Mouse (Mus musculus) sigmoid colon, adult 10 weeks (tissue): ENCODE results near the gene Vmn1r139. TPM values are rescaled to one million over a fixed set of nuclear protein-coding genes. Genes with fewer than 3 reads are reported as not detected.

Source experiments
- polyA plus RNA-seq: library from polyadenylated mRNA; stranded (reverse); fragments of 350-450 nt; fragmentation: Illumina TruSeq; extraction: RNeasy Lipid Tissue Mini Kit (QIAGEN cat#74804); gene quantifications from one replicate; pipeline ENCODE4 v1.2.3, GENCODE M21; 2014; ENCODE audit warnings: low read depth, low replicate concordance

The Vmn1r139 gene
- not detected for polyA plus RNA-seq

GRCm38 (mm10) chr7:22068757-22069156 is at the start of gene Vmn1r139:
TSS of gene Vmn1r139 (plus strand) at chr7:22069057.

GRCm38 (mm10) chr7:22028797-22029196 is 40.1 kb upstream of the Vmn1r139 start, which contains the start of gene Vmn1r138:
TSS of gene Vmn1r138 (minus strand) at chr7:22028897.

DNA sequence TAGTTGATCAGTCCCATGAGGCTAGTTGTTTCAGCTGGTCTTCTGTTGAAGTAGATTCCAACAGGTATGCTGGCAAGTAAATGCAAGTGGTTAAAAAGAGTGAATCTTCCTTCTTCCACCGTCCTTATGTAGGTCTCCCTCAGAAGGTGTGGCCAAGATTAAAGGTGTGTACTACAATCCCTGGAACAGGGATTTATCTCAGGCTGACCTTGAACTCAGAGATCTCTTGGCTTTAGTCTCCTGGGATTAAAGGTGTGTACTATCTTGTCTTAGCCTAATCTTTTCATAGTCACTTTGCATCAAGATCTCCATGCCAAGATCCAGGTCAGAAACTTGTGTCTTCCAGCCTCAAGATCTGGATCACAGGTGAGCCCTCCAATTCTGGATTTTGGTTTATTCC is 12.7 kb upstream of the Vmn1r139 start, which contains the start of gene Gm6176:
TSS of gene Gm6176 (minus strand) at position 101 of the 400 bp plus-strand sequence.

DNA sequence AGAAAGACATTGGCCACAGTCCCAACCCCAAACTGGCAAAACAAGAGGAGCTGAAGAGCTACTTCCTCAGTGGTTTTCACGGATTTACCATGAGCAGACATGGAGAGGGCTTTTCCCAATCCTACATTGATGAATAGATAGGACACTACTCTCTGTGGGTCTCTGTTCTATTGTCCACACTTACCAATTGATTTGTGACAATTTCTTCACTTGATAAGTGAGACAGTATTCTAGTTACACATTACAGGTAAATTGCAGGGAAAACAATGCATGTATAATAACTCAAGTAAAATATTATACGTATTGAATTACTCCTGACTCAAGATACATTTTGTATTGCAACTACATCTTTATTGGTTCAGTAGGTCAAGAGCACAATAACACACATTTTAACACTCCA is 49.3 kb downstream of the Vmn1r139 start, which contains the start of gene Gm16451:
TSS of gene Gm16451 (minus strand) at position 101 of the 400 bp plus-strand sequence.

GRCm38 (mm10) chr7:22134641-22135040 is 65.8 kb downstream of the Vmn1r139 start, which contains the start of gene Gm10666:
TSS of gene Gm10666 (minus strand) at chr7:22134741.

Other genes starting within 250 kb of the Vmn1r139 start
- not detected for gene Vmn1r135, start 236.7 kb upstream of the Vmn1r139 start, polyA plus RNA-seq
- gene Gm5725, start 224.8 kb upstream of the Vmn1r139 start, polyA plus RNA-seq = not detected
- not detected for gene Gm5891, start 147.8 kb upstream of the Vmn1r139 start, polyA plus RNA-seq
- not detected for gene Vmn1r137, start 74.5 kb upstream of the Vmn1r139 start, polyA plus RNA-seq
- gene Vmn1r138, start 40.2 kb upstream of the Vmn1r139 start, polyA plus RNA-seq = not detected
- gene Gm6176, start 12.8 kb upstream of the Vmn1r139 start, polyA plus RNA-seq = not detected
- not detected for gene Gm16451, start 49.2 kb downstream of the Vmn1r139 start, polyA plus RNA-seq
- not detected for gene Gm10666, start 65.7 kb downstream of the Vmn1r139 start, polyA plus RNA-seq
- gene Vmn1r142, start 95.0 kb downstream of the Vmn1r139 start, polyA plus RNA-seq = not detected
- not detected for gene Vmn1r143, start 120.3 kb downstream of the Vmn1r139 start, polyA plus RNA-seq
- not detected for gene Gm8653, start 132.2 kb downstream of the Vmn1r139 start, polyA plus RNA-seq
- gene Gm8453, start 160.4 kb downstream of the Vmn1r139 start, polyA plus RNA-seq = not detected